Mouse (Mus musculus): ENCODE data around the gene Agbl4.

Gene Agbl4

GRCm38 (mm10) chr4:110397618-110398045 is at the start of gene Agbl4:
Gene Agbl4 (plus strand): TSS chr4:110397661.
- DNase-seq (ENCODE audit: low spot score in 2 of 2): peak in 1 of 2 experiments; percentile 60

GRCm38 (mm10) chr4:110350856-110351177 is 46.6 kb upstream of the Agbl4 start:
- no peak for DNase-seq (ENCODE audit: low spot score in 2 of 2)

GRCm38 (mm10) chr4:110351178-110352000 is 46.1 kb upstream of the Agbl4 start, which contains the start of gene Elavl4:
Gene Elavl4 (minus strand): TSS chr4:110351909.
- DNase-seq (ENCODE audit: low spot score in 2 of 2): peak; percentile 17 to 73

- DNase-seq (ENCODE audit: low spot score in 2 of 2): no peak
Measured at GRCm38 (mm10) chr4:110352001-110352369, 45.5 kb upstream of the Agbl4 start.

GRCm38 (mm10) chr4:110360568-110360967 is 36.9 kb upstream of the Agbl4 start:
- no peak for DNase-seq (ENCODE audit: low spot score in 2 of 2)

GRCm38 (mm10) chr4:110396221-110396620 is 1.2 kb upstream of the Agbl4 start:
- no peak for DNase-seq (ENCODE audit: low spot score in 2 of 2)

GRCm38 (mm10) chr4:110420306-110420705 is 22.8 kb downstream of the Agbl4 start:
- no peak for DNase-seq (ENCODE audit: low spot score in 2 of 2)

GRCm38 (mm10) chr4:110427653-110428052 is 30.2 kb downstream of the Agbl4 start:
- DNase-seq (ENCODE audit: low spot score in 2 of 2): no peak

- no peak for DNase-seq (ENCODE audit: low spot score in 2 of 2)
Measured at GRCm38 (mm10) chr4:110494371-110494770, 96.9 kb downstream of the Agbl4 start.

- no peak for DNase-seq (ENCODE audit: low spot score in 2 of 2)
Measured at GRCm38 (mm10) chr4:110529804-110530203, 132.3 kb downstream of the Agbl4 start.

GRCm38 (mm10) chr4:110549223-110549622 is 151.8 kb downstream of the Agbl4 start:
- no peak for DNase-seq (ENCODE audit: low spot score in 2 of 2)

GRCm38 (mm10) chr4:110597726-110598283 is 200.3 kb downstream of the Agbl4 start:
- DNase-seq (ENCODE audit: low spot score in 2 of 2): no peak

GRCm38 (mm10) chr4:110641417-110641816 is 244.0 kb downstream of the Agbl4 start:
- no peak for DNase-seq (ENCODE audit: low spot score in 2 of 2)

GRCm38 (mm10) chr4:110662940-110663339 is 265.5 kb downstream of the Agbl4 start:
- no peak for DNase-seq (ENCODE audit: low spot score in 2 of 2)

GRCm38 (mm10) chr4:110674121-110674520 is 276.7 kb downstream of the Agbl4 start:
- DNase-seq (ENCODE audit: low spot score in 2 of 2): no peak

- DNase-seq (ENCODE audit: low spot score in 2 of 2): no peak
Measured at GRCm38 (mm10) chr4:110735141-110735540, 337.7 kb downstream of the Agbl4 start.

- no peak for DNase-seq (ENCODE audit: low spot score in 2 of 2)
Measured at GRCm38 (mm10) chr4:110757941-110758340, 360.5 kb downstream of the Agbl4 start.

GRCm38 (mm10) chr4:110788596-110788995 is 391.1 kb downstream of the Agbl4 start:
- DNase-seq (ENCODE audit: low spot score in 2 of 2): no peak

GRCm38 (mm10) chr4:110799902-110800301 is 402.4 kb downstream of the Agbl4 start:
- no peak for DNase-seq (ENCODE audit: low spot score in 2 of 2)

GRCm38 (mm10) chr4:110810947-110811346 is 413.5 kb downstream of the Agbl4 start:
- no peak for DNase-seq (ENCODE audit: low spot score in 2 of 2)

- DNase-seq (ENCODE audit: low spot score in 2 of 2): no peak
Measured at GRCm38 (mm10) chr4:110832776-110833175, 435.3 kb downstream of the Agbl4 start.

- DNase-seq (ENCODE audit: low spot score in 2 of 2): no peak
Measured at GRCm38 (mm10) chr4:110879719-110880443, 482.4 kb downstream of the Agbl4 start.

GRCm38 (mm10) chr4:110916061-110916460 is 518.6 kb downstream of the Agbl4 start:
- no peak for DNase-seq (ENCODE audit: low spot score in 2 of 2)

Data from spleen, postnatal 4 days (tissue).